Mouse (Mus musculus): ENCODE measurements at regions not wholly inside any gene's neighbourhood (a gene's known extent, or its start where the extent isn't known, plus 50 kb on each side); places are given as distances from the start of the nearest gene placed in this dataset.
"Not testable (repeated sequence)": the region's sequence is repeated elsewhere in the genome, so short reads cannot be mapped to it uniquely, and the experiment has no call there.

GRCm38 (mm10) chr3:155662280-155662679, 569.0 kb downstream of the Lrriq3 start:
- no peak overlapping the region for H3K4me2 ChIP-seq (ENCODE audit: low read length)
- no peak overlapping the region for H3K27ac ChIP-seq (ENCODE audit: low read length)
- no peaks in the 10 kb centered on the region for H3K36me3 ChIP-seq (ENCODE audit: control insufficient read depth, insufficient read depth)
- H3K4me3 ChIP-seq (replicated peaks; ENCODE audit: low read length) = no peak overlapping the region
- H3K9ac ChIP-seq (replicated peaks; ENCODE audit: low read depth, low read length) = no peak overlapping the region
- no peaks in the 10 kb centered on the region for H3K27me3 ChIP-seq (replicated peaks; ENCODE audit: control insufficient read depth, insufficient read depth, low read length)
- no peaks in the 10 kb centered on the region for H3K9me3 ChIP-seq (ENCODE audit: control insufficient read depth, low read length)
- peak; percentile 98 for ATAC-seq
- no peaks in the 10 kb centered on the region for H3K4me1 ChIP-seq (replicated peaks; ENCODE audit: control insufficient read depth, insufficient read depth, low read length)

- Histone ChIP-seq H3K9ac (replicated peaks; ENCODE audit: low read depth, low read length) (no peak overlapping the region), H3K9me3 (ENCODE audit: control insufficient read depth, low read length) (no peaks in the 10 kb centered on the region), H3K4me3 (replicated peaks; ENCODE audit: low read length) (no peak overlapping the region), H3K27ac (ENCODE audit: low read length) (no peak overlapping the region), H3K4me1 (replicated peaks; ENCODE audit: control insufficient read depth, insufficient read depth, low read length) (no peaks in the 10 kb centered on the region), H3K4me2 (ENCODE audit: low read length) (no peak overlapping the region), H3K27me3 (replicated peaks; ENCODE audit: control insufficient read depth, insufficient read depth, low read length) (no peaks in the 10 kb centered on the region), H3K36me3 (ENCODE audit: control insufficient read depth, insufficient read depth) (no peaks in the 10 kb centered on the region)
- 65% methylated on average over 1 of the region's 1 CpGs for WGBS
- no peak for ATAC-seq
Observed at GRCm38 (mm10) chr3:155672558-155672957, 579.3 kb downstream of the Lrriq3 start.

GRCm38 (mm10) chr3:155680200-155680599, 587.0 kb downstream of the Lrriq3 start:
- Histone ChIP-seq H3K4me1 (replicated peaks; ENCODE audit: control insufficient read depth, insufficient read depth, low read length) (no peaks in the 10 kb centered on the region), H3K36me3 (ENCODE audit: control insufficient read depth, insufficient read depth) (no peaks in the 10 kb centered on the region), H3K4me3 (replicated peaks; ENCODE audit: low read length) (no peak overlapping the region), H3K4me2 (ENCODE audit: low read length) (no peak overlapping the region), H3K27ac (ENCODE audit: low read length) (no peak overlapping the region), H3K9ac (replicated peaks; ENCODE audit: low read depth, low read length) (no peak overlapping the region), H3K27me3 (replicated peaks; ENCODE audit: control insufficient read depth, insufficient read depth, low read length) (no peaks in the 10 kb centered on the region), H3K9me3 (ENCODE audit: control insufficient read depth, low read length) (no peaks in the 10 kb centered on the region)
- WGBS = 89% methylated on average over 4 of the region's 4 CpGs
- ATAC-seq = no peak

GRCm38 (mm10) chr3:155682921-155683813, 589.9 kb downstream of the Lrriq3 start:
- ATAC-seq = no peak; the same call in 1 of the 2 replicates
- Histone ChIP-seq H3K4me3 (replicated peaks; ENCODE audit: low read length) (no peak overlapping the region), H3K4me1 (replicated peaks; ENCODE audit: control insufficient read depth, insufficient read depth, low read length) (no peaks in the 10 kb centered on the region), H3K27ac (ENCODE audit: low read length) (no peak overlapping the region), H3K27me3 (replicated peaks; ENCODE audit: control insufficient read depth, insufficient read depth, low read length) (no peaks in the 10 kb centered on the region), H3K4me2 (ENCODE audit: low read length) (no peak overlapping the region), H3K36me3 (ENCODE audit: control insufficient read depth, insufficient read depth) (no peaks in the 10 kb centered on the region), H3K9me3 (ENCODE audit: control insufficient read depth, low read length) (no peaks in the 10 kb centered on the region), H3K9ac (replicated peaks; ENCODE audit: low read depth, low read length) (no peak overlapping the region)
- 62% methylated on average over 8 of the region's 8 CpGs for WGBS

- ATAC-seq = peak; percentile 85
Observed at GRCm38 (mm10) chr3:155688358-155688757, 595.1 kb downstream of the Lrriq3 start.

GRCm38 (mm10) chr3:155723011-155723510, 629.8 kb downstream of the Lrriq3 start:
- Histone ChIP-seq H3K4me2 (ENCODE audit: low read length) (no peak overlapping the region), H3K4me1 (replicated peaks; ENCODE audit: control insufficient read depth, insufficient read depth, low read length) (no peaks in the 10 kb centered on the region), H3K4me3 (replicated peaks; ENCODE audit: low read length) (no peak overlapping the region), H3K27ac (ENCODE audit: low read length) (no peak overlapping the region), H3K27me3 (replicated peaks; ENCODE audit: control insufficient read depth, insufficient read depth, low read length) (no peaks in the 10 kb centered on the region), H3K36me3 (ENCODE audit: control insufficient read depth, insufficient read depth) (no peaks in the 10 kb centered on the region), H3K9me3 (ENCODE audit: control insufficient read depth, low read length) (no peaks in the 10 kb centered on the region), H3K9ac (replicated peaks; ENCODE audit: low read depth, low read length) (no peak overlapping the region)
- WGBS = 83% methylated on average over 5 of the region's 5 CpGs
- ATAC-seq = no peak

More at GRCm38 (mm10) chr3:155688358-155688757, 595.1 kb downstream of the Lrriq3 start:
- no peaks in the 10 kb centered on the region for H3K27me3 ChIP-seq (replicated peaks; ENCODE audit: control insufficient read depth, insufficient read depth, low read length)
- H3K36me3 ChIP-seq (ENCODE audit: control insufficient read depth, insufficient read depth) = no peaks in the 10 kb centered on the region
- H3K4me1 ChIP-seq (replicated peaks; ENCODE audit: control insufficient read depth, insufficient read depth, low read length) = no peaks in the 10 kb centered on the region
- no peaks in the 10 kb centered on the region for H3K9me3 ChIP-seq (ENCODE audit: control insufficient read depth, low read length)
- no peak overlapping the region for H3K4me2 ChIP-seq (ENCODE audit: low read length)
- H3K27ac ChIP-seq (ENCODE audit: low read length) = no peak overlapping the region
- no peak overlapping the region for H3K9ac ChIP-seq (replicated peaks; ENCODE audit: low read depth, low read length)
- H3K4me3 ChIP-seq (replicated peaks; ENCODE audit: low read length) = no peak overlapping the region
- 43% methylated on average over 5 of the region's 5 CpGs for WGBS

GRCm38 (mm10) chr3:155742421-155742820, 649.2 kb downstream of the Lrriq3 start:
- no peak for ATAC-seq
- 83% methylated on average over 2 of the region's 2 CpGs for WGBS

GRCm38 (mm10) chr3:155746601-155747000, 653.4 kb downstream of the Lrriq3 start:
- not testable (repeated sequence) for H3K36me3 ChIP-seq (ENCODE audit: control insufficient read depth, insufficient read depth); H3K4me2 ChIP-seq (ENCODE audit: low read length); ATAC-seq; H3K4me1 ChIP-seq (replicated peaks; ENCODE audit: control insufficient read depth, insufficient read depth, low read length); H3K27me3 ChIP-seq (replicated peaks; ENCODE audit: control insufficient read depth, insufficient read depth, low read length); H3K9ac ChIP-seq (replicated peaks; ENCODE audit: low read depth, low read length); H3K9me3 ChIP-seq (ENCODE audit: control insufficient read depth, low read length); H3K4me3 ChIP-seq (replicated peaks; ENCODE audit: low read length); H3K27ac ChIP-seq (ENCODE audit: low read length)
- WGBS = 20% methylated on average over 1 of the region's 1 CpGs

More at GRCm38 (mm10) chr3:155742421-155742820, 649.2 kb downstream of the Lrriq3 start:
- H3K27ac ChIP-seq (ENCODE audit: low read length) = no peak overlapping the region
- H3K27me3 ChIP-seq (replicated peaks; ENCODE audit: control insufficient read depth, insufficient read depth, low read length) = no peaks in the 10 kb centered on the region
- no peaks in the 10 kb centered on the region for H3K36me3 ChIP-seq (ENCODE audit: control insufficient read depth, insufficient read depth)
- H3K4me1 ChIP-seq (replicated peaks; ENCODE audit: control insufficient read depth, insufficient read depth, low read length) = no peaks in the 10 kb centered on the region
- no peaks in the 10 kb centered on the region for H3K9me3 ChIP-seq (ENCODE audit: control insufficient read depth, low read length)
- no peak overlapping the region for H3K4me3 ChIP-seq (replicated peaks; ENCODE audit: low read length)
- H3K4me2 ChIP-seq (ENCODE audit: low read length) = no peak overlapping the region
- H3K9ac ChIP-seq (replicated peaks; ENCODE audit: low read depth, low read length) = no peak overlapping the region

- ATAC-seq = no peak
- Histone ChIP-seq H3K9ac (replicated peaks; ENCODE audit: low read depth, low read length) (no peak overlapping the region), H3K27me3 (replicated peaks; ENCODE audit: control insufficient read depth, insufficient read depth, low read length) (no peaks in the 10 kb centered on the region), H3K36me3 (ENCODE audit: control insufficient read depth, insufficient read depth) (no peaks in the 10 kb centered on the region), H3K4me1 (replicated peaks; ENCODE audit: control insufficient read depth, insufficient read depth, low read length) (no peaks in the 10 kb centered on the region), H3K9me3 (ENCODE audit: control insufficient read depth, low read length) (no peaks in the 10 kb centered on the region), H3K4me2 (ENCODE audit: low read length) (no peak overlapping the region), H3K4me3 (replicated peaks; ENCODE audit: low read length) (no peak overlapping the region), H3K27ac (ENCODE audit: low read length) (no peak overlapping the region)
Observed at GRCm38 (mm10) chr3:155747511-155747910, 654.3 kb downstream of the Lrriq3 start.
